Mouse (Mus musculus): ENCODE results near the gene Sorcs2. TPM values are rescaled to one million over a fixed set of nuclear protein-coding genes. Genes with fewer than 3 reads are reported as not detected.

Sorcs2 gene
- total and polyA plus RNA-seq, 2 experiments = 0.09 to 0.12 TPM

GRCm38 (mm10) chr5:35988085-35988484 is 409.9 kb downstream of the Sorcs2 start:
- Histone ChIP-seq H3K4me3 (ENCODE audit: insufficient read depth, low read depth, low read length) (no peak overlapping the region), H3K9ac (ENCODE audit: low read depth, low read length) (no peak overlapping the region), H3K36me3 (ENCODE audit: control insufficient read depth, insufficient read depth, low read length) (no peaks in the 10 kb centered on the region), H3K27ac (replicated peaks; ENCODE audit: insufficient read depth, low read depth, low read length) (no peak overlapping the region), H3K79me2 (ENCODE audit: control insufficient read depth, insufficient read depth, low read length) (no peaks in the 10 kb centered on the region), H3K27me3 (ENCODE audit: control insufficient read depth, insufficient read depth, low read length) (no peaks in the 10 kb centered on the region), H3K4me1 (ENCODE audit: control insufficient read depth, insufficient read depth, low read length) (no peaks in the 10 kb centered on the region)
- DNase-seq (ENCODE audit: extremely low read depth, low read depth, low spot score) = no peak
- 91% methylated on average over 8 of the region's 8 CpGs for WGBS
- TF ChIP-seq POLR2A (IDR thresholded peaks at IDR 0.05; ENCODE audit: extremely low read depth, insufficient read depth, low read length) (no peak), CTCF (IDR thresholded peaks at IDR 0.05; ENCODE audit: low read depth, low read length) (no peak)

GRCm38 (mm10) chr5:35985611-35986010 is 412.3 kb downstream of the Sorcs2 start:
- Histone ChIP-seq H3K27ac (replicated peaks; ENCODE audit: insufficient read depth, low read depth, low read length) (no peak overlapping the region), H3K4me1 (ENCODE audit: control insufficient read depth, insufficient read depth, low read length) (no peaks in the 10 kb centered on the region), H3K4me3 (ENCODE audit: insufficient read depth, low read depth, low read length) (no peak overlapping the region), H3K79me2 (ENCODE audit: control insufficient read depth, insufficient read depth, low read length) (no peaks in the 10 kb centered on the region), H3K36me3 (ENCODE audit: control insufficient read depth, insufficient read depth, low read length) (no peaks in the 10 kb centered on the region), H3K9ac (ENCODE audit: low read depth, low read length) (no peak overlapping the region), H3K27me3 (ENCODE audit: control insufficient read depth, insufficient read depth, low read length) (no peaks in the 10 kb centered on the region)
- no peak for TF ChIP-seq POLR2A (IDR thresholded peaks at IDR 0.05; ENCODE audit: extremely low read depth, insufficient read depth, low read length)
- no peak for TF ChIP-seq CTCF (IDR thresholded peaks at IDR 0.05; ENCODE audit: low read depth, low read length)
- WGBS = 92% methylated on average over 8 of the region's 8 CpGs
- no peak for DNase-seq (ENCODE audit: extremely low read depth, low read depth, low spot score)

DNA sequence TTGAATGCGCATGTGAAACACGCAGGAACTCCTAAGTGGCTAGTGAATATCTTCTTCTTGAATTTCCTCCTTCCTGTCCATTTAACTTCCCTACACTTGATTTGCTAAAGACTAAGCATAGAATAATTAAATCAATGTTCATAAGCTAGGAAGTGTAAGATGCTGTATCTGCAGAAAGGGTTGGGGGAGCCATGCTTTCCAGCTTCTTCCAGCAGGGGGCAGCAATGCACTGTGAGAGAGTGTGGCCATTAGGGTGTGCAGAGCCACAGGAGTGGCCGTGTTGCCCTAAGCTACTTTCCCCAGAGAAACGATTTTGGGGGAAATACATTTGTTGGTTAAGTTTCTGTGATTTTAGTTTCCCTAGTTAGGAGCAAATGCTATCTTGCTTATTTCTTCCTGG is 416.0 kb downstream of the Sorcs2 start:
- no peaks in the 10 kb centered on the region for H3K27me3 ChIP-seq (ENCODE audit: control insufficient read depth, insufficient read depth, low read length)
- H3K4me3 ChIP-seq (ENCODE audit: insufficient read depth, low read depth, low read length) = no peak overlapping the region
- no peak overlapping the region for H3K27ac ChIP-seq (replicated peaks; ENCODE audit: insufficient read depth, low read depth, low read length)
- H3K79me2 ChIP-seq (ENCODE audit: control insufficient read depth, insufficient read depth, low read length) = no peaks in the 10 kb centered on the region
- 50% methylated on average over 4 of the region's 4 CpGs for WGBS
- H3K9ac ChIP-seq (ENCODE audit: low read depth, low read length) = no peak overlapping the region
- no peaks in the 10 kb centered on the region for H3K36me3 ChIP-seq (ENCODE audit: control insufficient read depth, insufficient read depth, low read length)
- no peaks in the 10 kb centered on the region for H3K4me1 ChIP-seq (ENCODE audit: control insufficient read depth, insufficient read depth, low read length)
- TF ChIP-seq POLR2A (IDR thresholded peaks at IDR 0.05; ENCODE audit: extremely low read depth, insufficient read depth, low read length) (no peak), CTCF (IDR thresholded peaks at IDR 0.05; ENCODE audit: low read depth, low read length) (peak; percentile 94)
- DNase-seq (ENCODE audit: extremely low read depth, low read depth, low spot score) = peak; percentile 16

DNA sequence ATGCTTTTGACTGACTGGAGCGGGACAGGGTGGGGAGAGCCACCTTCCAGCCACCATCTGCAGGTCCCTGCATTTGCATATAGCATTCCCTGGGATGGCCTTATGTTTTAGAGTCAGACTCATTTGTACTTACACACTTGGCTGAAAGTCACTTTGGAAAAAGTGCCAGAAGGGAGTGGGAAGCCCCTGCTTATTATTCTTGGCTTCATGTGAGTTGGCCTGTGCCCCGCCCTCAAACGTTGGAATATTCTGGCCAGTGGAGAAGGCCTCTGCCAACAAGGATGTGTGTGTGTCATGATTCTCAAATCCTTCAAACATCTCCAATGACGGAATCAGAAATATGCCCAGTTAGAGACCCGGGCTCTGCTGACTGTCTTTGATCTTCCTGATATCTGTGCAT is 416.6 kb downstream of the Sorcs2 start:
- H3K9ac ChIP-seq (ENCODE audit: low read depth, low read length) = no peak overlapping the region
- H3K36me3 ChIP-seq (ENCODE audit: control insufficient read depth, insufficient read depth, low read length) = no peaks in the 10 kb centered on the region
- TF ChIP-seq POLR2A (IDR thresholded peaks at IDR 0.05; ENCODE audit: extremely low read depth, insufficient read depth, low read length) (no peak), CTCF (IDR thresholded peaks at IDR 0.05; ENCODE audit: low read depth, low read length) (no peak)
- H3K4me1 ChIP-seq (ENCODE audit: control insufficient read depth, insufficient read depth, low read length) = no peaks in the 10 kb centered on the region
- no peak overlapping the region for H3K4me3 ChIP-seq (ENCODE audit: insufficient read depth, low read depth, low read length)
- H3K27me3 ChIP-seq (ENCODE audit: control insufficient read depth, insufficient read depth, low read length) = no peaks in the 10 kb centered on the region
- DNase-seq (ENCODE audit: extremely low read depth, low read depth, low spot score) = no peak
- H3K27ac ChIP-seq (replicated peaks; ENCODE audit: insufficient read depth, low read depth, low read length) = no peak overlapping the region
- H3K79me2 ChIP-seq (ENCODE audit: control insufficient read depth, insufficient read depth, low read length) = no peaks in the 10 kb centered on the region
- 70% methylated on average over 5 of the region's 5 CpGs for WGBS

GRCm38 (mm10) chr5:35980542-35980941 is 417.4 kb downstream of the Sorcs2 start:
- TF ChIP-seq POLR2A (IDR thresholded peaks at IDR 0.05; ENCODE audit: extremely low read depth, insufficient read depth, low read length) (no peak), CTCF (IDR thresholded peaks at IDR 0.05; ENCODE audit: low read depth, low read length) (no peak)
- Histone ChIP-seq H3K4me1 (ENCODE audit: control insufficient read depth, insufficient read depth, low read length) (no peaks in the 10 kb centered on the region), H3K4me3 (ENCODE audit: insufficient read depth, low read depth, low read length) (no peak overlapping the region), H3K36me3 (ENCODE audit: control insufficient read depth, insufficient read depth, low read length) (no peaks in the 10 kb centered on the region), H3K27me3 (ENCODE audit: control insufficient read depth, insufficient read depth, low read length) (no peaks in the 10 kb centered on the region), H3K79me2 (ENCODE audit: control insufficient read depth, insufficient read depth, low read length) (no peaks in the 10 kb centered on the region), H3K27ac (replicated peaks; ENCODE audit: insufficient read depth, low read depth, low read length) (no peak overlapping the region), H3K9ac (ENCODE audit: low read depth, low read length) (no peak overlapping the region)
- DNase-seq (ENCODE audit: extremely low read depth, low read depth, low spot score) = no peak
- WGBS = 83% methylated on average over 5 of the region's 5 CpGs

GRCm38 (mm10) chr5:35975681-35976080 is 422.3 kb downstream of the Sorcs2 start:
- Histone ChIP-seq H3K27ac (replicated peaks; ENCODE audit: insufficient read depth, low read depth, low read length) (no peak overlapping the region), H3K4me1 (ENCODE audit: control insufficient read depth, insufficient read depth, low read length) (no peaks in the 10 kb centered on the region), H3K36me3 (ENCODE audit: control insufficient read depth, insufficient read depth, low read length) (no peaks in the 10 kb centered on the region), H3K79me2 (ENCODE audit: control insufficient read depth, insufficient read depth, low read length) (no peaks in the 10 kb centered on the region), H3K9ac (ENCODE audit: low read depth, low read length) (no peak overlapping the region), H3K4me3 (ENCODE audit: insufficient read depth, low read depth, low read length) (no peak overlapping the region), H3K27me3 (ENCODE audit: control insufficient read depth, insufficient read depth, low read length) (no peaks in the 10 kb centered on the region)
- 12% methylated on average over 5 of the region's 5 CpGs for WGBS
- TF ChIP-seq CTCF (IDR thresholded peaks at IDR 0.05; ENCODE audit: low read depth, low read length) (peak; percentile 85), POLR2A (IDR thresholded peaks at IDR 0.05; ENCODE audit: extremely low read depth, insufficient read depth, low read length) (no peak)
- DNase-seq (ENCODE audit: extremely low read depth, low read depth, low spot score) = peak; percentile 22

All from liver, adult 2 months (tissue).